In genomic region chr12:76531986-76532925, GRCm38 (mm10) we compare ENCODE assay signal across 8 mouse cellular contexts. TPM values are rescaled to one million over a fixed set of nuclear protein-coding genes. Genes with fewer than 3 reads are reported as not detected.
A peak's percentile ranks its signal among the peaks of the same experiment; 100 is the strongest.
DNase-seq lines count a peak whose midpoint lies in the region; ATAC-seq and TF ChIP-seq lines count a peak whose summit lies in the region.

No protein-coding gene starts in this region.

- no peaks in the 10 kb centered on the region for H3K36me3 ChIP-seq in megakaryocyte, embryonic 14.5 days (replicated peaks; ENCODE audit: low read length)
- no peaks in the 10 kb centered on the region for H3K36me3 ChIP-seq in forebrain, embryonic 14.5 days (ENCODE audit: control insufficient read depth, insufficient read depth, low read length)
- no peaks in the 10 kb centered on the region for H3K36me3 ChIP-seq in small intestine, adult 2 months (ENCODE audit: control insufficient read depth, insufficient read depth, low read length)

- H3K4me2 ChIP-seq in forebrain, embryonic 14.5 days (ENCODE audit: low read length): peak overlapping the region; percentile 83

- no peak for TF ChIP-seq POLR2A in small intestine, adult 2 months (IDR thresholded peaks at IDR 0.05; ENCODE audit: low read depth, low read length)

- peaks cover 62% of the 10 kb centered on the region for H3K4me1 ChIP-seq in megakaryocyte, embryonic 14.5 days
- H3K4me1 ChIP-seq in forebrain, embryonic 14.5 days (ENCODE audit: control insufficient read depth, insufficient read depth, low read length): peaks cover 8% of the 10 kb centered on the region
- H3K4me1 ChIP-seq in small intestine, adult 2 months (ENCODE audit: control insufficient read depth, insufficient read depth, insufficient read length, low read length): peaks cover 20% of the 10 kb centered on the region

- peaks cover 81% of the 10 kb centered on the region for H3K27me3 ChIP-seq in megakaryocyte, embryonic 14.5 days (replicated peaks)
- peaks cover 56% of the 10 kb centered on the region for H3K27me3 ChIP-seq in forebrain, embryonic 14.5 days (replicated peaks; ENCODE audit: control insufficient read depth, insufficient read depth, low read length)
- H3K27me3 ChIP-seq in small intestine, adult 2 months (ENCODE audit: control insufficient read depth, insufficient read depth, low read length): no peaks in the 10 kb centered on the region

- WGBS in forebrain, embryonic 14.5 days: 3% methylated on average over 19 of the region's 19 CpGs
- 11% methylated on average over 19 of the region's 19 CpGs for WGBS in small intestine, adult 2 months

- no peaks in the 10 kb centered on the region for H3K9me3 ChIP-seq in megakaryocyte, embryonic 14.5 days
- no peaks in the 10 kb centered on the region for H3K9me3 ChIP-seq in forebrain, embryonic 14.5 days (replicated peaks; ENCODE audit: control insufficient read depth, low read length)

- no peak overlapping the region for H3K27ac ChIP-seq in forebrain, embryonic 14.5 days (ENCODE audit: low read depth, low read length)
- peak overlapping the region; percentile 77 for H3K27ac ChIP-seq in small intestine, adult 2 months (ENCODE audit: insufficient read depth, low read depth, low read length)

- ATAC-seq in megakaryocyte, adult 5-6 weeks (ENCODE audit: poor library complexity, severe bottlenecking): no peak
- ATAC-seq in forebrain, embryonic 14.5 days: no peak

- H3K9ac ChIP-seq in forebrain, embryonic 14.5 days (ENCODE audit: low read length): peak overlapping the region; percentile 59

- peak overlapping the region; percentile 93 for H3K4me3 ChIP-seq in megakaryocyte, embryonic 14.5 days (replicated peaks)
- peak overlapping the region; percentile 54 for H3K4me3 ChIP-seq in forebrain, embryonic 14.5 days (ENCODE audit: low read depth, low read length)
- H3K4me3 ChIP-seq in small intestine, adult 2 months (ENCODE audit: low read depth, low read length): peak overlapping the region; percentile 80

- TF ChIP-seq CTCF in small intestine, adult 2 months (IDR thresholded peaks at IDR 0.05; ENCODE audit: extremely low read depth, insufficient read length, insufficient replicate concordance, low read depth, low read length): no peak

- DNase-seq in forebrain, embryonic 14.5 days (ENCODE audit: low spot score): no peak
- peak; percentile 83 to 88 for DNase-seq in kidney, postnatal 36 days
- no peak for DNase-seq in thymus, postnatal 25 days
- no peak for DNase-seq in gastrocnemius, adult 8-10 months (ENCODE audit: low spot score in 2 of 2)
- DNase-seq in lung, postnatal 10 days: no peak

RNA-seq across cellular contexts. Expression of gene Plekhg3, which starts 1.6 kb away (rescaled TPM):
- polyA plus RNA-seq in megakaryocyte, embryonic 14.5 days (2012; ENCODE audit: insufficient read depth, low replicate concordance): 2.2 and 4.4 TPM in 2 replicates
- total RNA-seq in megakaryocyte, adult 5-6 weeks (2015): 40.4 and 44.3 TPM in 2 replicates
- total RNA-seq in megakaryocyte, adult 5-6 weeks (2017): 46.6 and 50.5 TPM in 2 replicates
- 0.47 and 0.64 TPM in 2 replicates for polyA plus RNA-seq in forebrain, embryonic 14.5 days (2014; fragmentation: Nextera tagmentation; extraction: Ambion mirVana)
- 12.3 and 16.9 TPM in 2 replicates for polyA plus RNA-seq in small intestine, adult 2 months (2012; rRNA removed)
- 1 to 10 TPM; 3.6 to 5.6 (median 4.2) TPM for total RNA-seq in gastrocnemius, adult 8-10 months (2022)

Comparison
In these comparisons a context has a peak if more than half of its experiments do, and no peak if none do; other contexts are left out.
1. DNase-seq: peak in kidney, postnatal 36 days (2 of 2); none in forebrain, embryonic 14.5 days (single experiment), thymus, postnatal 25 days (single experiment), gastrocnemius, adult 8-10 months (0 of 2) and lung, postnatal 10 days (single experiment).
2. Peak in every context shown above with its lines, with median percentiles within 50 percentile points of each other: H3K4me3 ChIP-seq.